Mouse (Mus musculus): ENCODE results near the gene Pak7.
A peak's percentile ranks its signal among the peaks of the same experiment; 100 is the strongest.

The Pak7 gene

GRCm38 (mm10) chr2:136150752-136151151 is 237.0 kb downstream of the Pak7 start:
- no peak for DNase-seq (ENCODE audit: low spot score)

GRCm38 (mm10) chr2:136149530-136149929 is 238.2 kb downstream of the Pak7 start:
- DNase-seq (ENCODE audit: low spot score): no peak

DNA sequence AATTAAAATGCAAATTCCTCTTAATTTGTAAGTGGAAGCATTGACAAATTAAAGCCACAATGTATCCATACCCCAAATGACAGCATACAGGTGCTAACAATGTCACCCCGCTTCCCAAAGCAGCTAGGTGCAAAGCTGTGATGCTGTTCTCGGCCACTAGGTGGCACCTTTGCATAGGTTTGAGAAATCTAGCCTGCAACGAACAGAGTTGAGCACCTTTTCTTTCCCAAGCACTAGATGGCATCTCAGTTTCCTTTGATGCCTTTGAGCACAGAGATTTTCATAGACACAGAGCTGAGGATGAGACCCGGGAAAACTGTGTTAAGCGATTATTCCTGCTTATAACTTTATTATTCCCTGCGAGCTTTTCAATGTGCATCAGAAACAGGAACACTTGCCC is 238.8 kb downstream of the Pak7 start:
- DNase-seq (ENCODE audit: low spot score): peak; percentile 67

DNA sequence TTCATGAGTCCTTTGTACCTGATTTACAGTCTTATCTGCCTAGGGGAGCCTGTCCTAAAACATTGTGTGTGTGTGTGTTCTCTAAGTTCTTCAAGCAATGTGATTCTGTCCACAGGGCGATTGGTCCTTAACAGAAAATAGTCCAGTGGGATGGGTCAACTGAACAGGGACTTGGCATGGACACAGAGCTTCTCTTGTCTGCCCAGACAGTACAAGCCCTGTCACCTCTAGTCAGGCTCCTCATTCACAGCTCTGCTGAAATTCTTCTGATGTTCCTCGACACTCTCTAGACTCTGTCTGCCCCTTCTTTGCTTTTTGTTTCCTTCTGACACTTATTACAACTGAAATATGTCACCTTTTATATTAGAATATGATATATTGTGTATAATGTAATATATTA is 247.0 kb downstream of the Pak7 start:
- no peak for DNase-seq (ENCODE audit: low spot score)

GRCm38 (mm10) chr2:136139159-136140069 is 248.4 kb downstream of the Pak7 start:
- no peak for DNase-seq (ENCODE audit: low spot score)

GRCm38 (mm10) chr2:136138451-136138850 is 249.3 kb downstream of the Pak7 start:
- DNase-seq (ENCODE audit: low spot score): no peak

- DNase-seq (ENCODE audit: low spot score): no peak
Observed at GRCm38 (mm10) chr2:136121867-136122266, 265.9 kb downstream of the Pak7 start.

GRCm38 (mm10) chr2:136118006-136118405 is 269.8 kb downstream of the Pak7 start:
- no peak for DNase-seq (ENCODE audit: low spot score)

DNA sequence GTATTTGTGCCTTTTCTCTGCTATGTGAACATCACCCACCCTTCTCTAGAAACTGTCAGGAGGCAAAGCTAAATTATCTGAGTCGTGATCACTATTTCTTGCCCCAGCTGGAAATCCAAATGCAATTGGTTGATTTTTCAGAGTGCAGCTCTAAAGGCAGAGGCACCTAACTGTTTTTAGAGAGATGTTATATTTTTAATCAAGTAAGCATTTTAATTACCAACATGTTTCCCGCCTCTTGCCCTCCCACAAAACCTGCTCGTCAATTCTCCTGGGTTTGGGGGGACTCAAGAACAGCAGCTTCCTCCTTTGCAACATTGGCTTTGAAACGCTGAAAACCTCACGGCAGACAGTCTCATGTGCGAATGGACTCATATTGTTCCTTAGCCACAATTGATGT is 274.4 kb downstream of the Pak7 start:
- no peak for DNase-seq (ENCODE audit: low spot score)

DNA sequence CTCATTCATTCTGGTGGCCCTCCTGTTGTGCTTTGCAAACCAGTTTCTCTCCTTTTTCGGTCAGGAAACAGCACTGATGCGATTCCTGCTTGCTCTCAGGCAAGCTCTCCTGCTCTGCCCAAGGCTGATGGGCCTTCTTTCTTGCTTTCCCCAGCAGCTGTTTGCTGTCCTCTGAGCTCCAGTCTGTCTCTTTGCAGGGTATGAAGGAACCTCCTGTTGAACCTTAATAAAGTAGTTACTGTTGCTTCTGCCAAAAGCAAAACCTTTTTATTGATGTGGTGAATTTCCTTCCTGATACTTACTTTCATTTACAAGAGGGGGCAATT is 278.8 kb downstream of the Pak7 start:
- no peak for DNase-seq (ENCODE audit: low spot score)

GRCm38 (mm10) chr2:136108124-136109037 is 279.4 kb downstream of the Pak7 start:
- no peak for DNase-seq (ENCODE audit: low spot score)

GRCm38 (mm10) chr2:136107597-136107996 is 280.2 kb downstream of the Pak7 start:
- no peak for DNase-seq (ENCODE audit: low spot score)

GRCm38 (mm10) chr2:136097143-136097542 is 290.6 kb downstream of the Pak7 start:
- DNase-seq (ENCODE audit: low spot score): no peak

DNA sequence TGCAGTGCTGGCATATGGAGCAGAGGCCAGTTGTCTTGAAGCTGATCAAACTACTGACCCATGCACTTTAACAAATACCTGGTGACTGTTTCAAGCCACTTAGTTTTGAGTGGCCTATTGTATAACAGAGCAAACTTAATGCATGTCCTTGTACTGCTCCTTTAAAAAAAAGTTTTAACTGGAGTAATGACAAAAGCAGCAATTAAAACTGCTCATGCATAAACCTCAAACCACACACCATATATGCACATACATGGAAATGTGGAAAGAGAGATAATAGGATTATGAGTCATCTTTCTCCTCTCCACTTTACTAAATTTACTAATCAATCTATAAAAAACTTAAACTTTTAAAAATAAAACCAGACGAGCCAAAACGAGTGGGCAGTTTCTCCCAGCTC is 291.8 kb downstream of the Pak7 start:
- DNase-seq (ENCODE audit: low spot score): no peak

GRCm38 (mm10) chr2:136064356-136064755 is 323.4 kb downstream of the Pak7 start:
- DNase-seq (ENCODE audit: low spot score): no peak

DNA sequence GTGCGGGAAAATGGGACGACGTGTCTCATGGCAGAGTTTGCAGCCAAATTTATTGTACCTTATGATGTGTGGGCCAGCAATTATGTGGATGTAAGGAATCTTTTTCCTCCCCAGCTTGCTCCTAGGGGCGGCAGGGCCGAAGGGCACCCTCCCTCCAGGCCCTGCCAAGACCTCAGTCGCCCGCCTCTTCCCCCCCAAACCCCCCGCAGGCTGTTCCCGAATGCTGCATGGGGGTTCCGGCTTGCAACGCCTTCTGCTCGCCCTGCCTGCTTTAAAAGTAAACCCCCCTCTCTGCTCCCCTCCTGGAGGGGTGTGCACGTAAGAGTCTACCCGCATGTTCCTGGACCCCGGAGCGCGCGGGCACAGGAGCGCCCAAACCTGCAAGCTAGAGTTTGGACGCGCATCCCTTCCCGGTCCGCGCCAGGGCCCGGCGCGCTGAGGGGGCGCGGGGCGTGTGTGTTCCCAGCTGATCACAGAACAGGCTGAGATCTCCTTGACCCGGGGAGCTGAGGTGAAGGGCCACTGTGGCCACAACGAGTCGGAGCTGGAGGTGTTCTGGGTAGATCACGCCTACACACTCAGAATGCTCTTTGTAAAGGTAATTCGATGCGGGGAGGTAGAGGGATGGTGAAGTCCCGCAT is 328.6 kb downstream of the Pak7 start:
- DNase-seq (ENCODE audit: low spot score): no peak

DNA sequence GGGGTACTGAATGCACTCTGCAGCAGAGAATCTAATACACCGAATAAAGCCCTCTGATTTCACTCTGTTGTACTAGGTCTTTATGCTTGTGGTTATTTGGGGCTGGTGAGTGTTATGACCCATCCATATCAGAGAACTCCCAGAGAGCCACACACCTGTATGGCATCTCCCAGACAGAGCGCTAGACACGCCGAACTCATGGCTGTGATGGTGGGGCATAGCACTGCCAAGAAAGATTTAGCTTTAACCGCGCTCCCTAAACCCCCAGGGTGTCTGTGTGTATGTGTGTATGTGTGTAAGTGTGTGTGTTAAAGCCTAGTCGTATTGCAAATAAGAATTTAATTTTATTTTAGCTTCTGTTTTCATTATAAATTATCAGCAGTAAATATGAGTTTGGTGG is 329.4 kb downstream of the Pak7 start:
- no peak for DNase-seq (ENCODE audit: low spot score)

- no peak for DNase-seq (ENCODE audit: low spot score)
Observed at GRCm38 (mm10) chr2:136057861-136058331, 329.9 kb downstream of the Pak7 start.

DNA sequence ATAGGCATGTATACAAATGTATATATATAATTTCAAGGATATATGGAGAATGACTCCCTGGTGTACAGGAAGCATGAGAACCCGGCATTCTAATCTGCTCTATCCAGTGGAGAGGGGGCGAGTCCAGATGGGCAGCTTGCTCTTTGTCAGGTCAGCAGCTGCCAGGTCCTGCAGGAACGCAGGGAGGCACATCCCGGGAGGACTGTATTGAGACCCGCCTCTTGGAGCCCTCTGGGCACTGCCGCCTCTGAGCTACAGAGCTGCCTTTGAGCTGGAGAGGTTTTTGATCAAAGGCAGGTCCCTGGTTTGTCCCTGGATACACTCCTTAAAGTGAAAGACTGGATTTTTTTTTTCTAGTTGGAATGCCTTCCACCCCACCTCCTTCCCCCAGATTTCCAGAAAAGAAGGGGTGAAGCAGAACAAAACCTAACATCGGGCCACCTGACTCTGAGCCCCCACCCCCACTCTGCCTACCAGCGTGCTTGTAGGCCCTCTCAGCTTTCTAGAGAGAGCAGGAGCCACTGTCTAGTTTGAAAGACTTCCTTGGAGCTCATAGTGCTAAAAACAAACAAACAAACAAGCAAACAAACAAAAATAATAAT is 336.0 kb downstream of the Pak7 start, which contains the start of gene Lamp5:
TSS of gene Lamp5 (plus strand) at position 552 of the 602 bp plus-strand sequence.
- no peak for DNase-seq (ENCODE audit: low spot score)

GRCm38 (mm10) chr2:136050793-136051615 is 336.8 kb downstream of the Pak7 start:
- no peak for DNase-seq (ENCODE audit: low spot score)

- DNase-seq (ENCODE audit: low spot score): no peak
Observed at GRCm38 (mm10) chr2:136048464-136048863, 339.3 kb downstream of the Pak7 start.

Data from urinary bladder, postnatal 25 days (tissue).